Mouse (Mus musculus) neural tube, embryonic 15.5 days (tissue): ENCODE results near the gene Ube2l6. TPM values are rescaled to one million over a fixed set of nuclear protein-coding genes. Genes with fewer than 3 reads are reported as not detected.

Experiments used
- ATAC-seq: fragments of 200-750 bp; cut with Nextera tagmentation; 2 replicates; pipeline ENCODE4 v1.8.0; 2017; ENCODE audit warnings: mild to moderate bottlenecking, moderate TSS enrichment, moderate library complexity; ENCODE audit not compliant: low FRiP score
- H3K27ac ChIP-seq: fragments of 300-500 bp; sonication (generic); replicated peaks from 2 replicates; pipeline ENCODE4 v1.5.1; 2015; ENCODE audit warnings: mild to moderate bottlenecking, inconsistent platforms
- H3K27me3 ChIP-seq: fragments of 300-500 bp; sonication (generic); replicated peaks from 2 replicates; pipeline ENCODE4 v1.6.1; 2015; ENCODE audit warnings: inconsistent platforms
- H3K36me3 ChIP-seq: fragments of 300-500 bp; sonication (generic); 2 replicates; pipeline ENCODE4 v1.6.1; 2015; ENCODE audit warnings: inconsistent platforms
- H3K4me1 ChIP-seq: fragments of 300-500 bp; sonication (generic); 2 replicates; pipeline ENCODE4 v1.6.1; 2015; ENCODE audit warnings: inconsistent platforms
- H3K4me2 ChIP-seq: fragments of 300-500 bp; sonication (generic); 2 replicates; pipeline ENCODE4 v1.6.1; 2015; ENCODE audit warnings: inconsistent platforms, mild to moderate bottlenecking, moderate library complexity
- H3K4me3 ChIP-seq: fragments of 300-500 bp; sonication (generic); replicated peaks from 2 replicates; pipeline ENCODE4 v1.5.1; 2015; ENCODE audit warnings: mild to moderate bottlenecking, inconsistent platforms
- H3K9ac ChIP-seq: fragments of 300-500 bp; sonication (generic); replicated peaks from 2 replicates; pipeline ENCODE4 v1.6.1; 2015; ENCODE audit warnings: mild to moderate bottlenecking, inconsistent platforms
- H3K9me3 ChIP-seq: fragments of 300-500 bp; sonication (generic); replicated peaks from 2 replicates; pipeline ENCODE4 v1.6.1; 2016; ENCODE audit warnings: inconsistent platforms
- WGBS: fragments of 180-500 bp; shearing (Covaris S2); methylation state at CpG from one replicate; pipeline ENCODE4 v1.1.7; 2015; ENCODE audit warnings: mixed read lengths; 5-methylcytosine and 5-hydroxymethylcytosine counted together
- polyA plus RNA-seq: library from polyadenylated mRNA; unstranded; fragments of >200 nt; fragmentation: Nextera tagmentation; extraction: Ambion mirVana; gene quantifications from 2 replicates; pipeline ENCODE4 v1.2.1, GENCODE M21; 2015

Ube2l6 gene
- polyA plus RNA-seq, result 20.1 and 30.9 TPM in 2 replicates

DNA sequence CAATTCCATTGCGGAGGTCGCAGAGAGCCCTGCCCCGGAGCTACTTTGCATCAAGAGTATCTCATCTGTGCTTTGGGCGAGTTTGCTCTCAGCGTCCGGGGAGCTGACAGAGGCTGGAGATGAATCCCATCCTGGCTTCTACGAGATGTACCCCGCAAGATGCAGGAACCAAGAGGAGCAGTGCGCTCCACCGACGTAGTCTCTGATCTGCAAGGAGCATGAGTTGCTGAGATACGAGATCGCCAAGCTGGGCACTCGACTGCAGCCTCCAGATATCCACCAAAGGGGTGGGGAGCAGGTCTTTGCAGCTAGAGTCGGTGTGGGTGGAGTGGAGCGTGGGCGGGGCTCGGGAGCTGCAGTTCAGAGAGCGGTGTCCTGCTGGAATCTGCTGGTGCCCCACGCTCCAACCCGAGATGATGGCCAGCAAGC lies at the start of gene Ube2l6:
Gene Ube2l6, plus strand, starts transcription at position 336 of the 429 bp plus-strand sequence.
- under 1% methylated on average over 21 of the region's 21 CpGs for WGBS
- Histone ChIP-seq H3K9ac (peak within 1 kb of the TSS; percentile 64), H3K27me3 (no peaks in the 10 kb centered on the region), H3K4me2 (peak within 1 kb of the TSS; percentile 97), H3K27ac (peak within 1 kb of the TSS; percentile 66), H3K4me1 (peaks cover 15% of the 10 kb centered on the region), H3K36me3 (no peaks in the 10 kb centered on the region), H3K9me3 (no peaks in the 10 kb centered on the region), H3K4me3 (peak within 1 kb of the TSS; percentile 57)
- peak; percentile 77 for ATAC-seq

DNA sequence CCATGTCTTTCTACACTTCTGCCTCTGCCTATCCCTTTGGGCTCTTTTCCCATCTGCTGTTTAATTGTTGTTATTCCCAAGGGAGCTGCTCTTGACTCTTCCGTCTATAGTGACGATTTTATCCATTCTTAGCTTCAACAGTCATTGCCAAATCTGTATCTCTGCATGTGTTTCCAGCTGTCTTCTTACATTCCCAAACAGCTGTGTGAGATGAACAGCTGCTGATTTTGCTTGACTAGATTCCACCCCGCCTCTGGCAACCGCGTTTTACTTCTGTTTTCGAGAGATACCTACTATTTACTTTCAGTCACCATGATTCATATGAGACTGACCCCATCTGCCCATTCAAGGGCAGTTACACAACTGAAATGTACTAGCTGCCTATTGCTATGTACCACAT lies 48.5 kb upstream of the Ube2l6 start:
- Histone ChIP-seq H3K4me2 (no peak overlapping the region), H3K9ac (no peak overlapping the region), H3K36me3 (no peaks in the 10 kb centered on the region), H3K4me1 (no peaks in the 10 kb centered on the region), H3K27me3 (no peaks in the 10 kb centered on the region), H3K9me3 (no peaks in the 10 kb centered on the region), H3K27ac (no peak overlapping the region), H3K4me3 (no peak overlapping the region)
- no peak for ATAC-seq
- 53% methylated on average over 6 of the region's 6 CpGs for WGBS

DNA sequence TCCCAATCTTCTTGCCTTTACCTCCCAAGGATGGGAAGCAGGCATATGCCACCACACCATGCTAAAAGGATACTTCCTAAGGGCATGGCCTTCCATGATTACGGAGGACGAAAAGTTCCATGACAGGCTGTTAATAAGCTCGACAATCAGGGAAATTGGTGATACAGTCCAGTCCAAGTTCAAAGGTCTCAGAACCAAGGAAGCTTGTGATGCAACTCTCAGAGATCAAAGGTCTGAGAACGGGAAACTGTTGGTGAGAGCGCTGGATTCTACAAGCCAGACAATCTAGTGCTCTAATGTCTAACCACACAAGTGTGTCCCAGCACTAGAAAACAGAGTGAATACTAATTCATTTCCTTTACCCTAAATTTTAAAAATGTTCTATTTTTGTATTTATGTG lies 42.4 kb upstream of the Ube2l6 start:
- ATAC-seq, result no peak
- Histone ChIP-seq H3K27me3 (no peaks in the 10 kb centered on the region), H3K36me3 (no peaks in the 10 kb centered on the region), H3K9me3 (no peaks in the 10 kb centered on the region), H3K4me3 (no peak overlapping the region), H3K4me1 (no peaks in the 10 kb centered on the region), H3K9ac (no peak overlapping the region), H3K27ac (no peak overlapping the region), H3K4me2 (no peak overlapping the region)
- 88% methylated on average over 5 of the region's 5 CpGs for WGBS

DNA sequence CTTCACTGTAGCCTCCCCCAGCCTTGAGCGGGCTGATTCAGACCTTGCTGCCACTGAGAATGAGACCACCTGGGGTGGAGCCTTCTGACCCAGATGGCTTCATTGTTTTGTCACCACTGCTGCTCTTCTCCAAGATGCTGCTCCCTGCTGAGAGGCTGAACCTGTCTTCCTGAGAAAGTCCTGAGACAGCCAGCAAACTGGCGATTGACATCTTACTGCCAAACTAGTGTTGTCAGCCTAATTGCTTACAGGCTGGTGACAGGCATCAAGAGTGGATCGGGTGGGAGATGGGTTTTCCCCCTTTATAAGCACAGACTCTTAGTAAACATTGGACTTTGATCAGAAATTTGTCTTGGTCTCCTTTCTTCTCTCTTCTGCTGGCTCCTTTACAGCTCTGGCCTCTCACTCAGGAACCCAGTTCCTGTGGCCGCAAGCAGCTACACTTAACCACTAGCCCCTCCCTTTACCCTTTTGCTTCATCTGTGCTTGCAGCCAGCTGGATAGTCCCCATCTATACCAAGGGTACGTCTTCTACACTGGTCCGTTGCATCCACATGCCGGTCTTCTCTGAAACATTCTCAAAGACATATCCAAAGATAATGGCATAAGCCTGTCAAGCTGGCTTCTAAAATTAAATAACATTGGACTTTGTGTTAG lies 41.5 kb upstream of the Ube2l6 start:
- Histone ChIP-seq H3K27me3 (no peaks in the 10 kb centered on the region), H3K9ac (no peak overlapping the region), H3K4me2 (no peak overlapping the region), H3K27ac (no peak overlapping the region), H3K4me3 (no peak overlapping the region), H3K4me1 (no peaks in the 10 kb centered on the region), H3K36me3 (no peaks in the 10 kb centered on the region), H3K9me3 (no peaks in the 10 kb centered on the region)
- ATAC-seq, result no peak
- WGBS, result 60% methylated on average over 7 of the region's 7 CpGs

DNA sequence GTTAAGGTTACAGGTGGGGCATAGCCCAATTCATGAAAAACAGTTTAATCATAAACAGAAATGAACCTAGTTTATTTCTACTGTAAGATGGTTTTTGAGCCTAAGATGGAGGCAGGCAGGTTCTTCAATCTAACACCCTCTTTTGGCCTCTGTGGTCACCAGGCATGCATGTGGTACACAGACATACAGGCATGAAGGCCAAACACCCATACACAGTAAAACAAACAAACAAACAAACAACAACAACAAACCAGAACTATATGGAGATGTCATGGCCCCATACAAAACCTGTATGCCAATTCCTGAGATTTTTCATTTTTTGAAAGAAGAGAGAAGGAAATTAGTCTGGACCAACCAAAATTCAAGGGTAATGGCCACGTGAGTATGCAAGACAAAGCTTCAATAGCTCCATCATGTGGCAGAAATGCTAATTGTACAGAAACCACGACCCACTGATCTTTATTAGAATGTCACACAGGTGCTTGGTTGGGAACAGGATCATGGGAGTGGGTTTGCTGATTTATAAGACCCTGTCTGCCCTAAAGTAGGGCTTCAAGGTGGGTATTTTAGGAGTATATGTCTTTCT lies 40.0 kb upstream of the Ube2l6 start:
- Histone ChIP-seq H3K9me3 (no peaks in the 10 kb centered on the region), H3K27ac (no peak overlapping the region), H3K4me2 (no peak overlapping the region), H3K9ac (no peak overlapping the region), H3K4me1 (no peaks in the 10 kb centered on the region), H3K4me3 (no peak overlapping the region), H3K27me3 (no peaks in the 10 kb centered on the region), H3K36me3 (no peaks in the 10 kb centered on the region)
- ATAC-seq, result peak; percentile 24; the same call in 1 of the 2 replicates
- 0% methylated on average over 2 of the region's 2 CpGs for WGBS

DNA sequence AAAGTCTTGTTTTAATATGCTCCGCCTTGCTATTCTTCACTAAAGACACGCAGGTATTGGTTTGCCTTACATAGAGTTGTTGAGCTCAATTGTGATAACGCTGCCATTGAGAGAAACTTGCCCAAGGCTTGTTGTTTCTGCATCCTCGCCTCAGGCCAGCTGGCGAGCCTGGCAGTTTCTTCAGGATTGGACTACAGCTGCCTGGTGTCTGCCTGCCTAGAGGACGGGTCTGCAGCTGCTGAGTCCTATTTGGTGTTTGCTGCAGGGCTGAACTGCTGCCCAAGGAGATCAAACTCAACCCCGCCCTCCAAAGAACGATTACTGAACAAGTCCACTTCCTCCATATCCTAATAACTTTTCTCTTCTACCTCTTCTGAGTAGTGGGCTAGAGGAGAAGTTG lies 37.9 kb upstream of the Ube2l6 start:
- H3K36me3 ChIP-seq, result no peaks in the 10 kb centered on the region
- no peaks in the 10 kb centered on the region for H3K4me1 ChIP-seq
- H3K27ac ChIP-seq, result no peak overlapping the region
- no peaks in the 10 kb centered on the region for H3K27me3 ChIP-seq
- WGBS, result 72% methylated on average over 8 of the region's 8 CpGs
- H3K9me3 ChIP-seq, result no peaks in the 10 kb centered on the region
- no peak overlapping the region for H3K4me3 ChIP-seq
- H3K4me2 ChIP-seq, result no peak overlapping the region
- no peak for ATAC-seq
- H3K9ac ChIP-seq, result no peak overlapping the region

DNA sequence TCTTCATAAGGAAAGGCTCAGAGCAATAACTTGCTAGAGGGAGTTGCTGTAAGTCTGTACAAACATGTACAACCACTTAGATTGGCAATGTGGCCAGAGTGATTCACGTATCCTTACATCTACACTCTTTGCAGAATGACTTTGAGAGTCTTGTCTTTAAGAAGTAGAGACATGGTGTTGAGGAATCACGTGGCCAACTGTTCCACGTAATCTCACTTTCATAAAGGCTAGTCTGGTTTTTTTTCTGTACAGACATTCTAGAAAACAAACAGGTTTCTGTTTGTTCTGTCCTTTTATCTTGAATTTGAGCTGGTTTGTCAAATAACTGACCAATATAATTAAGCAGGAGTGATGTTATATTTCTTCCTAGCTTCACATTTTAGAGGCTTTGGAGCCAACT lies 37.3 kb upstream of the Ube2l6 start:
- Histone ChIP-seq H3K36me3 (no peaks in the 10 kb centered on the region), H3K4me2 (no peak overlapping the region), H3K27me3 (no peaks in the 10 kb centered on the region), H3K9ac (no peak overlapping the region), H3K4me3 (no peak overlapping the region), H3K4me1 (no peaks in the 10 kb centered on the region), H3K9me3 (no peaks in the 10 kb centered on the region), H3K27ac (no peak overlapping the region)
- no peak for ATAC-seq
- WGBS, result 91% methylated on average over 3 of the region's 3 CpGs

DNA sequence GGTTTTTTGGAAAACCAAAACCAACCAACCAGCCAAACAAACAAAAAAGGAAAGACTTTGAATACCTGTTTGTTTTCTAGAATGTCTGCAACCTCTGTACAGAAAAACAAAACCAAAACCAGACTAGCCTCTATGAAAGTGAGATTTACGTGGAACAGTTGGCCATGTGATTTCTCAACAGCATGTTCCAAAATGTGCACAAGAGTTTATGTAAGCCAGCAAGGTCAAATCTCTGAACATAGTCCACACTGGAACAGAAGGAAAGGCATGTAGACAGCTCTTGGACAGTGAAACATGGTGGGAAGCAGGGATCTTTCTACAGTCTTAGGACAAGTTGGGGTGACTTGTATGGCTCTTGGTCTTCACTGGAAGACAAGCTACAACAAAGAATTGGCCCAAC lies 36.8 kb upstream of the Ube2l6 start:
- no peak overlapping the region for H3K9ac ChIP-seq
- ATAC-seq, result no peak
- H3K27me3 ChIP-seq, result no peaks in the 10 kb centered on the region
- no peaks in the 10 kb centered on the region for H3K9me3 ChIP-seq
- no peaks in the 10 kb centered on the region for H3K36me3 ChIP-seq
- 95% methylated on average over 1 of the region's 1 CpGs for WGBS
- no peak overlapping the region for H3K4me3 ChIP-seq
- no peak overlapping the region for H3K4me2 ChIP-seq
- H3K27ac ChIP-seq, result no peak overlapping the region
- no peaks in the 10 kb centered on the region for H3K4me1 ChIP-seq

DNA sequence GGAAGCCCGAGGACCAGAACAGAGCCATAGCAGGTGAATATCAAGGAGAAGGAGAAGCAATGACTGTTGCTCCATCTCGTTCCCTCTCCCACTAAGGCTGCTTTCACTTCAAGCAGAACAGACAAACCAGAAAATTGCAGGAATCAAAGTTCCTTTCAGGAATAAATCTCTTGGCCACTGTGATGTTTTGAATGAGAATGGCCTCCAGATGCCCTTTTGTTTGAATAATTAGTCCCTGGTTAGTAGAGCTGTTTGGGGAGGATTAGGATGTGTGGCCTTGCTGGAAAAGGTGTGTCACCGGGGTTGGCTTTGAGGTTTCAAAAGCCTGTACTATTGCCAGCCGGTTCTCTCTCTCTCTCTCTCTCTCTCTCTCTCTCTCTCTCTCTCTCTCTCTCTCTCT lies 36.3 kb upstream of the Ube2l6 start:
- Histone ChIP-seq H3K9ac (no peak overlapping the region), H3K4me1 (no peaks in the 10 kb centered on the region), H3K27me3 (no peaks in the 10 kb centered on the region), H3K27ac (no peak overlapping the region), H3K36me3 (no peaks in the 10 kb centered on the region), H3K9me3 (no peaks in the 10 kb centered on the region), H3K4me3 (no peak overlapping the region), H3K4me2 (no peak overlapping the region)
- 41% methylated on average over 4 of the region's 4 CpGs for WGBS
- ATAC-seq, result no peak

DNA sequence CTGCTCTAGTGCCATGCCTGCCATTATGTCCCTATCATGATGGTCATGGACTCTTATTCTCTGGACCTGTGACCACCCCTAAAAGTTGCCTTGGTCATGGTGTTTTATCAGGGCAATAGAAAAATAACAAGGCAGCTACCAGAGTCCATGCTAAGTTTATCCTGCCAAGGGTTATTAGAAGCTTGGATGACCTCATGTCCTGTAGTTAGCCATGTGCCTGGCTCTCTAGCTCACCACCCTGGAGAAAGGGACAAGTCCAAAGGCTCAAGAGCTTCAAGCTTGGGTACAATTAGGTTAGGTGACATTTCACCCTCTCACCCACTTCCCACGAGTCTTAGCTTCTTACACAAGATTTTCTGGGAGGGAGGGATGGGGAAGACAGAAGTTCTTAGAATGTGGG lies 35.8 kb upstream of the Ube2l6 start:
- H3K4me3 ChIP-seq, result no peak overlapping the region
- no peaks in the 10 kb centered on the region for H3K9me3 ChIP-seq
- H3K27ac ChIP-seq, result no peak overlapping the region
- H3K4me2 ChIP-seq, result no peak overlapping the region
- H3K36me3 ChIP-seq, result no peaks in the 10 kb centered on the region
- WGBS, result 53% methylated on average over 1 of the region's 1 CpGs
- H3K9ac ChIP-seq, result no peak overlapping the region
- no peaks in the 10 kb centered on the region for H3K4me1 ChIP-seq
- no peaks in the 10 kb centered on the region for H3K27me3 ChIP-seq
- ATAC-seq, result no peak

DNA sequence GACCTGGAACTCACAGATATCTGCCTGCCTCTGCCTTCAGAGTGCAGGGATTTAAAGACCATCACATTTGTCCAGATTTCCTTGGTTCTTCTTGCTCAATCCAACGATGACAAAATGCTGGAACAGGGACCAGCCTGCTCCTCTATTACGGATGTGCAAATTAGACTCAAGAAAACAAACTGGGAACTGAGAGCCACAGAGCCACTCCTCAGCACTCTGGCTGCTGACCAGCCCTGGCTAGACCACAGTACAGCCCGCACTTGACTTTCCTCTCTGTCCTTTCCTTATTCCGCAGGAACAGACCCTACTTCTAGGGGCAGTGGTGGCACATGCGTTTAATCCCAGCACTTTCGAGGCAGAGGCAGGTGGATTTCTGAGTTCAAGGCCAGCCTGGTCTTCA lies 28.1 kb upstream of the Ube2l6 start:
- Histone ChIP-seq H3K4me2 (no peak overlapping the region), H3K9me3 (no peaks in the 10 kb centered on the region), H3K27ac (no peak overlapping the region), H3K27me3 (no peaks in the 10 kb centered on the region), H3K36me3 (no peaks in the 10 kb centered on the region), H3K4me3 (no peak overlapping the region), H3K4me1 (peaks cover 10% of the 10 kb centered on the region), H3K9ac (no peak overlapping the region)
- 81% methylated on average over 6 of the region's 6 CpGs for WGBS
- ATAC-seq, result no peak

DNA sequence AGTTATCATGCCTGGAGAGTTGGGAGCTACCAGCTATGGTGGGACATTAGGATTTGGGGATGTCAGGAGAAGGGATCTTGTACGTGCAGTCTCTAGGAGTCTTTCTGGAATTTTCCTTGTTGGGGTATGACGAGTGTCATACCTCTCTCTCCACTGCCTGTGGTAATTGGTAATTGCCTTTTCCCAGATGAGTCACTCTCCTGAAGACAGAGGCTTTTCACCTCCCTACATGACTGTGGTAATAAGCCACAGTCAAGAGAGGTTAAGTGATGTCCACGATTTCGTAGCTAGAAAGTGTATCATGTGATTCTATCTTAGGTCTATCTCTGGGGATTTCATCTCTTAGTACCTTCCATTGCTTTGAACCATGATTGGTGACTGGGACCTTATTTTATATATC lies 26.2 kb upstream of the Ube2l6 start:
- peaks cover 10% of the 10 kb centered on the region for H3K4me1 ChIP-seq
- H3K9ac ChIP-seq, result no peak overlapping the region
- no peaks in the 10 kb centered on the region for H3K27me3 ChIP-seq
- H3K36me3 ChIP-seq, result no peaks in the 10 kb centered on the region
- H3K27ac ChIP-seq, result no peak overlapping the region
- ATAC-seq, result no peak
- no peak overlapping the region for H3K4me2 ChIP-seq
- 84% methylated on average over 4 of the region's 4 CpGs for WGBS
- H3K9me3 ChIP-seq, result no peaks in the 10 kb centered on the region
- no peak overlapping the region for H3K4me3 ChIP-seq
